Mouse (Mus musculus) urinary bladder, adult 2 months (tissue): ENCODE measurements around the gene Adap2. TPM values are rescaled to one million over a fixed set of nuclear protein-coding genes. Genes with fewer than 3 reads are reported as not detected.
A peak's percentile ranks its signal among the peaks of the same experiment; 100 is the strongest.
"Not testable (repeated sequence)": the region's sequence is repeated elsewhere in the genome, so short reads cannot be mapped to it uniquely, and the experiment has no call there.

Source experiments
- DNase-seq: peaks from one replicate; pipeline ENCODE4 v3.0.0; 2022; ENCODE audit warnings: low spot score
- polyA plus RNA-seq: library from polyadenylated mRNA; depleted of rRNA; stranded (reverse); fragments of >200 nt; gene quantifications from 2 replicates; pipeline ENCODE4 v1.2.3, GENCODE M21; 2012

The Adap2 gene
- polyA plus RNA-seq, 1 experiment = 6.5 TPM

GRCm38 (mm10) chr11:80161041-80161440, 7.1 kb downstream of the Adap2 start:
- DNase-seq = no peak

DNA sequence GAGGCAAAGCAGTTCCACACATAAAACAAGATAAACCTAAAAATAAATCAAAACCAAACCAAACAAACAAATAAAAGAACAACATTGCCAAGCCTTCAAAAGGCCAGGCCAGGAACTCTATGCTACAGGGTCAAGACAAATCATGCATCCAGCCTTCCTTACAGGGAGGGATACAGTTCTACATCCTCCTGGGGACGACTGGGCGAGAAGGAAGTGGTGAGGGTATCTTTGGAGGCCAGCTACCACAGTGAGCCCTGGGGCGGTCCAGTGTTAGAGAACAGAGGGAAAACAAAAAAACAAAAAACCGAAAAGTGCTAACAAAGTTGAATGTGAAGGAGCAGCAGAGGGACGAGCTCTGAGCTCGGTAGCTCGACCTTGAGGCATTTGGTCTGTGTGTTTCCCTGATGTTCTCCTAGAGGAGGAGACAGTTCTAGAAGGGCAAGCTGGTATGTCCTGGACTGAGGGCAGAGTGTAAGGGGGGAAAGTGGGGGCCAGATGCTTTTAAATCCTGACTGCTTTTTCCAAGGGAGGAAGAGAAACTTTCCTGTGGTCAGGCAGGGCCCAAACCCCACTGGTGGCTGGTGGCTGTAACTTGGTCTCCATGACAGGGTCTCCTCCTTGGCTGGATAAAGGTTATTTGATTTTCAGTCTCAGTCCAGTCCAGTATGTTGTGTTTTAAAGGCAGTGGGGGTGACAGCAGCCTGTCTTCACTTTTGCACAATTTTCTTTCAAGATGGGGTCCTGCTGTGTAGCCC, 9.6 kb downstream of the Adap2 start:
- no peak for DNase-seq

- no peak for DNase-seq
Measured at GRCm38 (mm10) chr11:80164224-80164623, 10.3 kb downstream of the Adap2 start.

- DNase-seq = no peak
Measured at GRCm38 (mm10) chr11:80168121-80168520, 14.2 kb downstream of the Adap2 start.

GRCm38 (mm10) chr11:80168611-80169249, 14.8 kb downstream of the Adap2 start:
- no peak for DNase-seq

DNA sequence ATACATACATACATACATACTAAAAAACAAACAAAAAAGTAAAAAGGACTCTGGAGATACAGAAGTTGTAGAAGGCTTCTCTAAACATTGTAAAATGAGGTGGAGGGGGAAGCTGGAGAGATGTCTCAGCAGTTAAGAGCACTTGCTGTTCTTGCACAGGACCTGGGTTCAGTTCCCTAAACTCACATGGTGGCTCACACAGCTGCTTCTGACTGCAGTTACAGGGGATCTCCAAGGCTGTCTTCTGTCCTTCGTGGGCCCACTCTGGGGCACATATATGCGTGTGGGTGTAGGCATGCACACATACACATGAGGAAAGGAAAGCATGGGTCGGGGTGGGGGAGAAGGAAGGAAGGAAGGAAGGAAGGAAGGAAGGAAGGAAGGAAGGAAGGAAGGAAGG, 15.7 kb downstream of the Adap2 start:
- no peak for DNase-seq

DNA sequence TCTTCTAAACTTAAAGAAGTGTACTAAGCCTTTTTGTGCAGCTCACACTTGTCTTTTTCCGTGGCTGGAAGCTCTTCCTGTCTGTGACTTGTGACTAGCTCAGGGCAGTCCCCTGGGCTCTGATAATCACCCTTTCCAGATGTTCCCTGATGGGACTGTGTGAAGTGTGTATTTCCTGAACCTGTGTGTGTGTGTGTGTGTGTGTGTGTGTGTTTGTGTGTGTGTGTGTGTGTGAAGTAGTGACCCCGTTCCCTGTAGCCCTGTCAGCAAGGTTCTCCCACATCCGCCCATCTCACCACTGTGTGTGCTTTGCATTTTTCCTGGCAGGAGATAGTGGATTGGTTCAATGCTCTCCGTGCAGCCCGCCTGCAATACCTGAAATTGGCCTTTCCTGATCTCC, 16.4 kb downstream of the Adap2 start:
- DNase-seq = no peak

DNA sequence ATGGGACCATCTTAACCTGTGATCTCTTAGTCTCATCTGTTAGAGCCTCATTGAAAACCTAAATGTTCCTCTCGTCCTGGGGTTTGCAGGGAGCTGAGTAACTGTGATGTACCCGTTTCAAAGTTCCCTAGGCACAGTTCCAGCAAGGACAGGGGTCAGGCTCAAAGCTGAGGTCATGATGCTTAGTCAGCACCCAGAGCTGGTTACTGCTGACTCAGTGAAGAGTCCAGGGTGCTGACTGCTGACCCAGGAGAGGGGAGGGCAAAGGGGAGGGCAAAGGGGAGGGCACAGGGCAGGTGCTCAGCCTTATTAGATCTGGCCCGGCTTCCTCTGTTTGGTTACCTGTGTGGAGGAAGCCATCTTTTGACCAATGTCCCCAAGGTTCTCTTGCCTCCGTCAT, 18.0 kb downstream of the Adap2 start:
- DNase-seq = no peak

- no peak for DNase-seq
Measured at GRCm38 (mm10) chr11:80173963-80174670, 20.2 kb downstream of the Adap2 start.

DNA sequence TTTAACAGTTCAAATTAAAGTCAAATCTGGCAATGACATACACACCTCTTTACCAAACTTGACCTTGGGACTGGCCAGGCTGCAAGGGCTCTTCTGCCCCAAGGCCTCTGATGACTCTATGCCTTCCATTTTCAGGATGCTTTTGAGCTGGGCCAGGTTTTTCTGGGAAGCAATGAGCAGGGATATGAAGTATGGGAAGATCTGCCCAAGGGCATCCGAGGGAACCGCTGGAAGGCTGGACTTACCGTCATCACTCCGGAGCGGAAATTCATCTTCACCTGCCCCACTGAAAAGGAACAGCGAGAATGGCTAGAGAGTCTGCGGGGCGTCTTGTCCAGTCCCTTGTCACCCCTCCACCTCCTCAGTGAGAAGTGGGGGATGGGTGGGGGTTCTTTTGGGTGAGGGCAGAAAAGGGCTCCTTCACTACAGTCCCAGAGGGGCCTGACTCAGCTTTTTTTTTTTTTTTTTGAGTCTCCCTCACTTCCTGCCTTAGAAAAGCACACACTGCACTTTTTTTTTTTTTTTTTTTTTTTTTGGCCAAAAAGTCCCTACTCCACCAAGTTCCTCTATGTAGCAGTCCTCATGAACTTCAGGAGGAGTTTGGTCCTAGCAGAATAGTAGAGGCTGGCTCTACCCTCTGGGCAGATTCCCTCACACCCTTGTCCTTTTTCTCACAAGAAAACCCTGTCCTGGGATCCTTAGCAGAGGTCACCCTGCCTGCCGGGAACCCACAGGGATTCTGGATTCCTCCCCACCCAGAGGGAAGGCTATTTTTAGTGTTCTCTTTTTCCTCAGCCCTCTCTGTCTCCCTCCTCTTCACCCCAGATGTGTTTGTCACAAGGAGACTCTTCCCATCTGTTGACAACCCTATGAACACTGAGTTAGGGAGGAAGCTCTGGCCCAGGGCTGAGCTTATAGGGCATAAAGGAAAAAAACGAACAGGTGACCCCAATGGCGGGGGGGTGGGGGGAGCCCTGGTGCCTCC, 23.3 kb downstream of the Adap2 start:
- no peak for DNase-seq

DNA sequence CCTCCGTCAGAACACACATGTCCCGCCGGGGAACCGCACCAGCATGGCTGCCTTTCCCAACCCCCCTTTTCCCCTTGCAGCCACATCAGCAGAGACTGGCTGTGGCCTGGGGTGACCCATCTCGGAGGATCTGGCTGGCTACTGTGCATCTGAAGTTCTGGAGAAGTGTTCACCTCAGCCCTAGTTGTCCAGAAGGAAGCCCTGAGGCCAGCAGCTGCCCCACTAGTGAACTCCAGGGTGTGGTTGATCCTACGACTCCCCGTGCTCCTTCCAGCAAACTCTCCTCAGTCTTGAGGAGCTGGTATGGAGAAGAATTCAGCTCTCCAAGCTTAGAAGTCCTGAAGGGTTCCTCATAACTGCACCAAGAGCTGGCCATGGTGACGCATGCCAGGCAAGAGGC, 24.4 kb downstream of the Adap2 start:
- DNase-seq = no peak

- DNase-seq = no peak
Measured at GRCm38 (mm10) chr11:80181021-80181749, 27.3 kb downstream of the Adap2 start.

DNA sequence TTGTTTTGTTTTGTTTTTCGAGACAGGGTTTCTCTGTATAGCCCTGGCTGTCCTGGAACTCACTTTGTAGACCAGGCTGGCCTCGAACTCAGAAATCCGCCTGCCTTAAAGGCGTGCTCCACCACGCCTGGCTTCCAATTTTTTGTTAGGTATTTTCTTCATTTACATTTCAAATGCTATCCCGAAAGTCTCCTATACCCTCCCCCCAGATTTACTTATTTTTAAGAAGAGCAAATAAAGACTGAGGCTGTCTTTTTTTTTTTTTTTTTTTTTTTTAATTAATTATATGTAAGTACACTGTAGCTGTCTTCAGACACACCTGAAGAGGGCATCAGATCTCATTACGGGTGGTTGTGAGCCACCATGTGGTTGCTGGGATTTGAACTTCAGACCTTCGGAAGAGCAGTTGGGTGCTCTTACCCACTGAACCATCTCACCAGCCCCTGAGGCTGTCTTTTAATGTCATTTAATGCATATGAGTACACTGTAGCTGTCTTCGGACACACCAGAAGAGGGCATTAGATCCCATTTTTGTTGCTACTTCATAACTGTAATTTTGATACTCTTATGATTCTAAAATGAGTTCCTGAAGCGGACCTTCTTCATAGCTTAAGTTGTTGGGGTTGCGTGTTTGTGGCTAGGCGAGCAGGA, 29.3 kb downstream of the Adap2 start:
- not testable (repeated sequence) for DNase-seq

DNA sequence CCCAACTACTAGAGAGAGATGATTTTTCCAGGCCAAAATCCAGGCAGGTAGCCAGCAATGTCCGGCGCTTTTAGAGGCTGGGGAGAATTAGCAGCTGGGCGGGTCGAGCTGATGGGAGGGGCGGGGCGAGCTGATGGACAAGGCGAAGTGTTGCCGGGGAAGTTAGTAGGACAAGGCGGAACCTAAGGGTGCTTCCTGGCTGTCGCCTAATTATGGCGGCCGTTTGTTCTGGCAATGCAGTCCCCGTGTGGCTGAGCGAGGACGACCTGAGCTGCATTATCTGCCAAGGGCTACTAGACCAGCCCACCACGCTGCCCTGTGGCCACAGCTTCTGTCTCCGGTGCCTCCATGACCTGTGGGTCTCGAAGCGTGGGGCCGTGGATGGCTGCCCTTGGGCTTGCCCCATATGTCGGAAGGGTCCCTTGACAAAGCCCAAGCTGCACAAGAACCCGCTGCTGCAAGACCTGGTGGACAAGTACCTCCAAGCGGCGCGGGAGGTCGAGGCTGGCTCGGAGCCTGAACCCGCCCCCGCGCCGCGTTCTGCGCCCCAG, 29.9 kb downstream of the Adap2 start, which contains the start of gene Rnf135:
Gene Rnf135 (plus strand): TSS at position 147 of the 551 bp plus-strand sequence.
- DNase-seq = peak; percentile 68

- DNase-seq = no peak
Measured at GRCm38 (mm10) chr11:80184531-80185071, 30.7 kb downstream of the Adap2 start.

GRCm38 (mm10) chr11:80185441-80185976, 31.6 kb downstream of the Adap2 start:
- DNase-seq = not testable (repeated sequence)

- no peak for DNase-seq
Measured at GRCm38 (mm10) chr11:80190280-80190679, 36.4 kb downstream of the Adap2 start.

GRCm38 (mm10) chr11:80193827-80194226, 39.9 kb downstream of the Adap2 start:
- no peak for DNase-seq

DNA sequence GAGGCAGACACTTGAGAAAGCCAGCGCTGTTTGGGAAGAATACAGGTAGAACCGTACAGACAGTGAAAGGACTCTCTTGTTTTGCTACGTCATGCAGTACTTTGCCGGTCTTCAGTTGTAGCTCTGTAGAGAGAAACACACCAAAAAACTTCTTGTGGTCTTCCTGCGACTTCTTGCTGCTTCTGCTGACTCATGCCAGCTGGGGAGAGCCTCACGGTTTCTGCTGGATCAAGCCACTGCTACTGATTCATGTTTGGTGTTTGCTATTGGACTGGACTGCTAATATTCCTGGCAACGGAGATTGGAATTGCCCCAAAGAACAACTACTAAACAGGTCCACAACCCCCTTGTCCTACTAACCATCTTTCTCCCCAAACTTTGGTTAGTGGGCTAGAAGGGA, 42.4 kb downstream of the Adap2 start:
- DNase-seq = no peak
